Mouse (Mus musculus) hindbrain, embryonic 16.5 days (tissue): Measurements from ENCODE around the gene Gm43720. TPM values are rescaled to one million over a fixed set of nuclear protein-coding genes. Genes with fewer than 3 reads are reported as not detected.

Experiments used
- ATAC-seq: fragments of 200-750 bp; cut with Nextera tagmentation; 2 replicates; pipeline ENCODE4 v1.8.0; 2017; ENCODE audit warnings: moderate TSS enrichment, moderate library complexity
- H3K27ac ChIP-seq: fragments of 300-500 bp; sonication (generic); 2 replicates; pipeline ENCODE4 v1.5.1; 2014; ENCODE audit warnings: low read depth, mild to moderate bottlenecking, control low read depth, low read length, moderate library complexity
- H3K27me3 ChIP-seq: fragments of 300-500 bp; sonication (generic); replicated peaks from 2 replicates; pipeline ENCODE4 v1.6.1; 2014; ENCODE audit warnings: low read length; ENCODE audit not compliant: control insufficient read depth, insufficient read depth
- H3K36me3 ChIP-seq: fragments of 300-500 bp; sonication (generic); 2 replicates; pipeline ENCODE4 v1.6.1; 2014; ENCODE audit warnings: mild to moderate bottlenecking, low read length, moderate library complexity, mixed read lengths; ENCODE audit not compliant: control insufficient read depth, insufficient read depth
- H3K4me1 ChIP-seq: fragments of 300-500 bp; sonication (generic); 2 replicates; pipeline ENCODE4 v1.6.1; 2014; ENCODE audit warnings: low read depth, low read length; ENCODE audit not compliant: control insufficient read depth, insufficient read depth
- H3K4me2 ChIP-seq: fragments of 300-500 bp; sonication (generic); 2 replicates; pipeline ENCODE4 v1.6.1; 2014; ENCODE audit warnings: mild to moderate bottlenecking, low read length, control low read depth, moderate library complexity
- H3K4me3 ChIP-seq: fragments of 300-500 bp; sonication (generic); 2 replicates; pipeline ENCODE4 v1.5.1; 2014; ENCODE audit warnings: mild to moderate bottlenecking, low read length, control low read depth, moderate library complexity
- H3K9ac ChIP-seq: fragments of 300-500 bp; sonication (generic); 2 replicates; pipeline ENCODE4 v1.6.1; 2014; ENCODE audit warnings: low read depth, mild to moderate bottlenecking, control low read depth, low read length, moderate library complexity
- H3K9me3 ChIP-seq: fragments of 300-500 bp; sonication (generic); 2 replicates; pipeline ENCODE4 v1.6.1; 2014; ENCODE audit warnings: mild to moderate bottlenecking, low read length, moderate library complexity; ENCODE audit not compliant: control insufficient read depth
- WGBS: fragments of 180-500 bp; shearing (Covaris S2); extraction: QIAGEN DNeasy Blood & Tissue Kit; methylation state at CpG from one replicate; pipeline ENCODE4 v1.1.7; 2014; 5-methylcytosine and 5-hydroxymethylcytosine counted together
- polyA plus RNA-seq: library from polyadenylated mRNA; unstranded; fragments of >200 nt; fragmentation: Nextera tagmentation; extraction: Ambion mirVana; gene quantifications from 2 replicates; pipeline ENCODE4 v1.2.1, GENCODE M21; 2015

The Gm43720 gene
- polyA plus RNA-seq, 1 experiment from 2014 or later, result 0.04 TPM

DNA sequence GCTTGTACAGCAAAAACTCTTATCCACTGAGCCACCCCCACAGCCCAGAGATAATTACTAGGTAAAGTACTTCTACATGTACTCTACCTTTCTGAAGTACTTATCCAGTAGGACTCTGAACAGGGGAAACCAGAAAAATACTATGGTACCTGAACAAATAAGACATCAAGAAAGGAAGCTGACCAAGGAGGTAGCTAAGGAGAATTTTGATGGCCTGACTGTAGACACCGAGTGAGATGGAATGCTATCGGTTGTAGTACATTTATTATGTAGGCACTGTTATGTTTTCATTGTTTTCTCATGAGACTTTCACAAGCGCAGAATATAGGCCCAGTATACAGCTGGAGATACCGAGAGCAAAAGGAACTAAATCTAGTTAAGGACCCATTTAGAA lies 22.2 kb downstream of the Gm43720 start:
- ATAC-seq, result no peak
- H3K27ac ChIP-seq, result no peak overlapping the region

DNA sequence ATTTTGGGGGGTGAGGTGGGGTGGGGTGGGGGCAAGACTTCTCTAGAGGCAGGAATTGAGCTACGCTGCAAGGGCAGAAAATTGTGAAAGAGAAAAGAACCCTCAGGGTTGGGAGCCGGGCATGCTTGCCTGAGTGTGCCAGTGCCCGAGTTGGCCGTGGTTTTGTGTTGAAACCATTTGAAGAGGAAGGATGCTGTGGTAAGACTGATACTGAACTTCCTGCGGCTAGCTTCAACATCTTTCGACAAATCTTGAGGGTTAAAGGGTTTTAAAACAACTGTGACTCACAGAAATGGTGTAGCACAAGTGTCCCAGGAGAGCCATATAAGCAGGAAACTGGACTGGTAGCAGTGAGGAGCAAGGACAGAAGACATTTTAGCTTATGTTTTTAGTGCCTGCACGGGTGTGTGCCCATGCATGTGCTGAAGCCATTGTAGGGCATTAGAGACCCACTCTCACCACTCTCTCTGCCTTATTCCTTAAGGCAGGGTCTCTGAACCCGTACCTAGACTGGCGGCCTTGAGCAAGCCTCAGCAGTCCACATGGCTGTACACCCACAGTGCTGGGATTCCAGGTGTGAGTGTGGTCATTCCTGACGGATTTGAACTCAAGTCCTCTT lies 22.7 kb downstream of the Gm43720 start:
- 89% methylated on average over 10 of the region's 10 CpGs for WGBS
- Histone ChIP-seq H3K4me1 (peaks cover 12% of the 10 kb centered on the region), H3K4me3 (no peak overlapping the region), H3K36me3 (peaks cover 24% of the 10 kb centered on the region), H3K4me2 (no peak overlapping the region), H3K9ac (no peak overlapping the region), H3K27ac (no peak overlapping the region), H3K9me3 (no peaks in the 10 kb centered on the region), H3K27me3 (no peaks in the 10 kb centered on the region)
- no peak for ATAC-seq

More for the DNA sequence above, 22.2 kb downstream of the Gm43720 start:
- peaks cover 24% of the 10 kb centered on the region for H3K36me3 ChIP-seq
- 94% methylated on average over 4 of the region's 4 CpGs for WGBS
- H3K27me3 ChIP-seq, result no peaks in the 10 kb centered on the region
- no peak overlapping the region for H3K4me3 ChIP-seq
- H3K4me1 ChIP-seq, result peaks cover 16% of the 10 kb centered on the region
- H3K9me3 ChIP-seq, result no peaks in the 10 kb centered on the region
- H3K4me2 ChIP-seq, result no peak overlapping the region
- no peak overlapping the region for H3K9ac ChIP-seq

DNA sequence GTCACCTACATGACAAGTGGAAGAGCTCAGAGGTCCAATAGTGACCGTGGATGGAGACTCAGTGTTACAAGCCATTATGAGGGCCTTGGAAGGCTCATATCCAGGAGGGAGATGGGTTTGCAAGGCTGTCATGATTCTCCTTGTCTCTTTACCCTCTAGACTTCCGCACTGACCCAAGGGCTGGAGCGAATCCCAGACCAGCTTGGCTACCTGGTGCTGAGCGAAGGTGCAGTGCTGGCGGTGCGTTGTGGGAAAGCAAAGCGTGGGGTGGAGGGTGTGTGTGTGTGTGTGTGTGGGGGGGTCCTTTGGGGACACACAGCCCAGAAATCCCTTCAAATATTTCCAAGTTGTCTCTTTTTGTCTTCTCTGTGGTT lies 23.7 kb downstream of the Gm43720 start:
- ATAC-seq, result no peak; the same call in 1 of the 2 replicates
- Histone ChIP-seq H3K9ac (peak overlapping the region; percentile 78), H3K4me2 (peak overlapping the region; percentile 97), H3K27me3 (no peaks in the 10 kb centered on the region), H3K36me3 (peaks cover 21% of the 10 kb centered on the region), H3K4me3 (peak overlapping the region; percentile 76), H3K27ac (peak overlapping the region; percentile 87), H3K9me3 (no peaks in the 10 kb centered on the region), H3K4me1 (peaks cover 12% of the 10 kb centered on the region)
- WGBS, result 13% methylated on average over 7 of the region's 7 CpGs

DNA sequence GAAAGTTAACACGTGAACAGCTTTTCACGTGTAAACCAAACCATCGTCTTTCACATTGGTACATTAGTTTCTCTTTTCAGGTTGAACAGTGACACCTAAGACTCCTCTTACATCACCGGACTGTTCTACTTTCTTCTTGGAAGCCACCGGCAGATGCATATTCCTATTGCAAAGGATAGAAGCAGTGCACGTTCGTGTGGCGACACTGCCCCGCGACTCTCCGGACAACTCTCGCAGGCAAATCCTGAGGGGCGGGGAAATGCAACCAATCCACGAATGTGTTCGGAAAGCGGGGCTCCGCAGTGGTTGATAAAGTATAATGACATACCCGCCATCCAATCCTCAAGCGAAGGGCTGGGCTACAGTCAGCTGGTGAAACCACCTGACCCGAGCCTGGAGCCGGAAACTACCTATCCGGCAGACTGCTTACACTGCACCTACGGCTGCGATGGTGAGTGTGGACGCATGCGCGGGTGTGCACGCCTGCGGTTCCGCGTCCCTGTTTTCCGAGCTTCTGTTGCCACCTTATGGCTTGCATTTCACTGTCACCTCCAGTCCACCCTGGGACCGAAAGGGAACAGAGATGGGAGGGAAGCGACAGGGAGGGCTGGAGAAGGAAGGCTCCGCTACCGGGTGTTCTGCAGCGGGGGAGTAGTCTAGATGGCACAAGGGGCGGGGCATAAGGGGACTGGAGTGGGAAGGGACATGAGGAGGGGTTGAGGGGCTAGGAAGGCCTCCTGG lies 24.2 kb downstream of the Gm43720 start, which contains the start of gene Lamtor4:
Gene Lamtor4, plus strand, starts transcription at position 130 of the 741 bp plus-strand sequence.
- peaks cover 12% of the 10 kb centered on the region for H3K4me1 ChIP-seq
- under 1% methylated on average over 38 of the region's 38 CpGs for WGBS

DNA sequence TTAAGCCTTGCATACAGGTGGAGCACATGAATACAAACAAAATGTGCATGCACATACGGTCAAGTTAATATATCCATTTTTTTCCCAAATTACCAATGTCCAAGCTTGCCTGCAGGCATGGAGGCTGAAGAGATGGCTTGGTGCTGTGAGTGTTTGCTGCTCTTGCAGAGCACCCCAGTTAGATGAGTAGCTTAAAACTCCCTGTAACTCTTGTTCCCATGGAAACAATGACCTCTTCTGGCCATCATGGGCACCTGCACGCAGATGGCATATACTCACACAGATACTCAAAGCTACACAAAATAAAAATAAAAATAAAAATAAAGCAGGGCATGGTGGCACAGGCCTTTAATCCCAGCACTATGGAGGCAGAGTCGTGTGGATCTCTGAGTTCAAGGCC lies 26.7 kb downstream of the Gm43720 start:
- Histone ChIP-seq H3K4me3 (no peak overlapping the region), H3K9ac (no peak overlapping the region), H3K27me3 (no peaks in the 10 kb centered on the region), H3K9me3 (no peaks in the 10 kb centered on the region), H3K27ac (no peak overlapping the region), H3K4me2 (no peak overlapping the region), H3K4me1 (peaks cover 12% of the 10 kb centered on the region), H3K36me3 (0 out of 2 replicates have a peak, but pooled peaks cover 2% of the 10 kb centered on the region)
- ATAC-seq, result no peak
- WGBS, result 92% methylated on average over 3 of the region's 3 CpGs

More for the DNA sequence above, 24.2 kb downstream of the Gm43720 start, which contains the start of gene Lamtor4:
- Histone ChIP-seq H3K36me3 (peaks cover 21% of the 10 kb centered on the region), H3K27ac (peak within 1 kb of the TSS; percentile 87), H3K27me3 (no peaks in the 10 kb centered on the region), H3K9ac (peak within 1 kb of the TSS; percentile 78), H3K4me2 (peak within 1 kb of the TSS; percentile 97), H3K9me3 (no peaks in the 10 kb centered on the region), H3K4me3 (peak within 1 kb of the TSS; percentile 76)
- ATAC-seq, result peak; percentile 100

DNA sequence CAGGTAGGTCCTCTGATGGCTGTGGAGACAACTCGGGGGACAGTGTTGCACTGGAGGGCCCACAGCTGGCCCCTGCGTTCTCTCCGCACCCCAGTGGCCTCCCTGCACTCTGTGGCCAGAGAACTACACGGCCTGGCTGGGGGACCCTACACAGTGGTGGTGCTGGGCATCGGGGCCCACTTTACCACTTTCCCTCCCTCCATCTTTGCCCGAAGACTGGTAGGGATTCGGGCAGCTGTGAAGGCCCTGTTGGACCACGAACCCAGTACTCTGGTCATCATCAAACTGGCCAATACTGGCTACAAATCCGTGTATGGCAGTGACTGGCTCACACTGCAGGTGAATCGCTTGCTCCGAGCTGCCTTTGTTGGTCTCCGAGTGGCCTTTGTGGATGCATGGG lies 28.6 kb downstream of the Gm43720 start:
- Histone ChIP-seq H3K4me1 (peaks cover 5% of the 10 kb centered on the region), H3K4me3 (no peak overlapping the region), H3K4me2 (no peak overlapping the region), H3K36me3 (no peaks in the 10 kb centered on the region), H3K9me3 (no peaks in the 10 kb centered on the region), H3K9ac (no peak overlapping the region), H3K27ac (no peak overlapping the region), H3K27me3 (no peaks in the 10 kb centered on the region)
- WGBS, result 86% methylated on average over 12 of the region's 12 CpGs
- no peak for ATAC-seq

DNA sequence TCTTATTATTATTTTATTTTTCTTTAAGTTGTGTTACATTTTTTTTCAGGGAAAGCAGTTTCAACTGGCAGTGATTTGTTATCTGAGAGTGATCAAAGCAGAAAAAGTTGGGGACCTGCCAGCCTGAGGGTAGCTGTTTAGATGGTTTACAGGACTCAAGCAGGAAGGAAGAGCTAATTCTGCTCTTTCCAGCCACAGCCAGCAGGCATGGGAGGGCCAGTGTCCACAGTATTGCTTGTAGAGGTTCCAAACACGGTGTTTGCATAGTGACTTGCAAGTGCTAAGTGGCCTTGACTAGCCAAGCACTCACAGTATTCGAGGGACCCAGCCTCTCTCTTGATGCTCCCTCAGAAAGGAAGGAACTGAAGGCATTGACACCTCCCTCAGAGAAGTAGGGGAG lies 38.2 kb downstream of the Gm43720 start:
- no peak for ATAC-seq
- no peaks in the 10 kb centered on the region for H3K27me3 ChIP-seq
- H3K4me1 ChIP-seq, result no peaks in the 10 kb centered on the region
- no peak overlapping the region for H3K9ac ChIP-seq
- no peak overlapping the region for H3K4me2 ChIP-seq
- no peaks in the 10 kb centered on the region for H3K36me3 ChIP-seq
- no peak overlapping the region for H3K4me3 ChIP-seq
- WGBS, result 56% methylated on average over 2 of the region's 2 CpGs
- no peaks in the 10 kb centered on the region for H3K9me3 ChIP-seq
- no peak overlapping the region for H3K27ac ChIP-seq

DNA sequence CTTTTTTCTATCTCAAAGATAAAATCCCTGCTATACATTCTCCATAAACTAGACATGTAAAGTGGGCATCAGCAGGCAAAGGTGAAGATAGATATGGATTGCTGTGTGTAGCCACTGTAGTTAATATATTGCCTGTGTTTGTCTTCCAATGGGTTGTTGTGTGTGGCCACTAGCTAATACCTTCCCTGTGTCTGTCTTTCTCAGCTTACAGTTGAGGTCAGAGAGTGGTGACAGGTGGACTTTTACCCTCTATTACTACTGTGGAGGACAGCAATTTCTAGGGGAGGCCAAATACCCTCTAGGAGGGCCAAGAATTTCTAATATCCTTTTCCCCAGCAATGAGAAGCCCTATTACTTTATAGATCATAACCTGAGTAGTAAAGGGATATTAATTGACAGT lies 45.5 kb downstream of the Gm43720 start:
- Histone ChIP-seq H3K4me3 (no peak overlapping the region), H3K36me3 (no peaks in the 10 kb centered on the region), H3K27me3 (no peaks in the 10 kb centered on the region), H3K4me2 (no peak overlapping the region), H3K27ac (no peak overlapping the region), H3K9ac (no peak overlapping the region), H3K9me3 (no peaks in the 10 kb centered on the region), H3K4me1 (no peaks in the 10 kb centered on the region)
- no peak for ATAC-seq

DNA sequence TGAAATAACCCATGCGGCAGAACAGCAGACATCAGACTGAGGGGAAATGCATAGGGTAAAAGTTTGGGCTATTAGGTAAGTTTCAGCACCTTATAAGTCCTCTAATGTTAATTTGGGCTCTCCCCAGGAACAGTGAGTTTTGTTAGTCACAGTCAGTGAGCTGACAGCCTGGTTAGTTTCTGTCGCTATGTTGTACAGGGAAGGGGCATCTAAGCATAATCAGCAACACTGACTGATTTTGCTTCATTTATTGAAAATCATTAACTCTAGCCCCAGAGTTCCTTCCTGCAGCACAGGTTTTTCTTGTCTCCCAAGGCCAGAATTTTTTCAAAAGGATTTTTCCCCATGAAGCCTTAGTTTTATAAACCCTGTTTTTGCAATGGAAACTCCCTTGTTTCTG lies 46.0 kb downstream of the Gm43720 start:
- no peak for ATAC-seq
- H3K27me3 ChIP-seq, result no peaks in the 10 kb centered on the region
- WGBS, result 86% methylated on average over 2 of the region's 2 CpGs
- no peak overlapping the region for H3K27ac ChIP-seq
- no peak overlapping the region for H3K4me3 ChIP-seq
- no peaks in the 10 kb centered on the region for H3K4me1 ChIP-seq
- no peak overlapping the region for H3K4me2 ChIP-seq
- no peaks in the 10 kb centered on the region for H3K9me3 ChIP-seq
- H3K36me3 ChIP-seq, result no peaks in the 10 kb centered on the region
- no peak overlapping the region for H3K9ac ChIP-seq
